Mouse (Mus musculus) lung, embryonic 14.5 days (tissue): Measurements from ENCODE around the gene Tril. TPM values are rescaled to one million over a fixed set of nuclear protein-coding genes. Genes with fewer than 3 reads are reported as not detected.
A peak's percentile ranks its signal among the peaks of the same experiment; 100 is the strongest.

Experiments
- ATAC-seq: fragments of 200-750 bp; cut with Nextera tagmentation; 2 replicates; pipeline ENCODE4 v1.8.0; 2017; ENCODE audit warnings: mild to moderate bottlenecking, moderate TSS enrichment, moderate library complexity; ENCODE audit not compliant: insufficient read depth
- DNase-seq: peaks from one replicate; pipeline ENCODE4 v3.0.0-alpha.2; 2015
- H3K27ac ChIP-seq: fragments of 300-500 bp; sonication (generic); 2 replicates; pipeline ENCODE4 v1.5.1; 2014; ENCODE audit warnings: low read depth, mild to moderate bottlenecking, moderate library complexity
- H3K27me3 ChIP-seq: fragments of 300-500 bp; sonication (generic); 2 replicates; pipeline ENCODE4 v1.6.1; 2014; ENCODE audit warnings: low read length, control low read depth; ENCODE audit not compliant: insufficient read depth
- H3K36me3 ChIP-seq: fragments of 300-500 bp; sonication (generic); 2 replicates; pipeline ENCODE4 v1.6.1; 2014; ENCODE audit warnings: control low read depth; ENCODE audit not compliant: insufficient read depth
- H3K4me1 ChIP-seq: fragments of 300-500 bp; sonication (generic); 2 replicates; pipeline ENCODE4 v1.6.1; 2014; ENCODE audit warnings: antibody characterized with exemption, control low read depth; ENCODE audit not compliant: insufficient read depth
- H3K4me2 ChIP-seq: fragments of 300-500 bp; sonication (generic); 2 replicates; pipeline ENCODE4 v1.6.1; 2014; ENCODE audit warnings: mild to moderate bottlenecking
- H3K4me3 ChIP-seq: fragments of 300-500 bp; sonication (generic); 2 replicates; pipeline ENCODE4 v1.5.1; 2014; ENCODE audit warnings: low read depth, low read length
- H3K9ac ChIP-seq: fragments of 300-500 bp; sonication (generic); 2 replicates; pipeline ENCODE4 v1.6.1; 2014
- H3K9me3 ChIP-seq: fragments of 300-500 bp; sonication (generic); 2 replicates; pipeline ENCODE4 v1.6.1; 2016; ENCODE audit warnings: low read depth, low read length, control low read depth
- CTCF ChIP-seq: IDR thresholded peaks from 2 replicates; pipeline ENCODE4 v1.5.1; 2016; ENCODE audit warnings: antibody characterized with exemption, low read depth
- WGBS: fragments of 180-500 bp; shearing (Covaris S2); extraction: QIAGEN DNeasy Blood & Tissue Kit; methylation state at CpG from one replicate; pipeline ENCODE4 v1.1.7; 2014; 5-methylcytosine and 5-hydroxymethylcytosine counted together
- polyA plus RNA-seq: library from polyadenylated mRNA; unstranded; fragments of >200 nt; fragmentation: Nextera tagmentation; extraction: Ambion mirVana; gene quantifications from 2 replicates; pipeline ENCODE4 v1.2.1, GENCODE M21; 2014

The Tril gene
- polyA plus RNA-seq, 1 experiment from 2014 or later = 66.6 TPM

DNA sequence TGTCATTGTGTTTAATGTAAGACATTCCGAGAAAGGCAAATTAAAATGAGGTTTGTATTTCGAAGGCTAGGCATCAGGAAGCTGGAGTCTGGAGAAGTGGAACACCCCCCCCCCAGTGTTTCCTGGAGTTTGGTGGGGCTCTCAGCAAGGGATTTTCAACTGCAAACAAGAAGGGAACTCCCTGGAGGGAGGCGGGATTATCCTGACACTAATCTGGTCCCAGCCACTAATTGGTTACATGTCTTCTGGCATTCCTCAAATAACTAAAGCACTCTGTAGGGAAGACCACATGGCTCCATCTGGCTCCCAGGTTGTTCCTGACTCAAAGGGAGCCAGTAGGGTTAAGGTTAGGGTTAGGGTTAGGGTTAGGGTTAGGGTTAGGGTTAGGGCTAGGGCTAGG lies 23.8 kb downstream of the Tril start:
- ATAC-seq (no peak), DNase-seq (no peak)
- Histone ChIP-seq H3K36me3 (no peaks in the 10 kb centered on the region), H3K27me3 (no peaks in the 10 kb centered on the region), H3K4me1 (peaks cover 5% of the 10 kb centered on the region), H3K4me3 (no peak overlapping the region), H3K9me3 (no peaks in the 10 kb centered on the region), H3K27ac (no peak overlapping the region), H3K4me2 (no peak overlapping the region), H3K9ac (no peak overlapping the region)
- 65% methylated on average over 3 of the region's 3 CpGs for WGBS
- no peak for TF ChIP-seq CTCF

GRCm38 (mm10) chr6:53795788-53796187 lies 24.8 kb downstream of the Tril start:
- no peaks in the 10 kb centered on the region for H3K36me3 ChIP-seq
- H3K4me2 ChIP-seq = no peak overlapping the region
- H3K4me1 ChIP-seq = no peaks in the 10 kb centered on the region
- H3K4me3 ChIP-seq = no peak overlapping the region
- no peak overlapping the region for H3K27ac ChIP-seq
- TF ChIP-seq CTCF = peak; percentile 80
- peak; percentile 85 for DNase-seq
- no peaks in the 10 kb centered on the region for H3K27me3 ChIP-seq
- no peak overlapping the region for H3K9ac ChIP-seq
- ATAC-seq = peak; percentile 72; the same call in 1 of the 2 replicates
- WGBS = 18% methylated on average over 5 of the region's 5 CpGs
- no peaks in the 10 kb centered on the region for H3K9me3 ChIP-seq

GRCm38 (mm10) chr6:53795078-53795477 lies 25.6 kb downstream of the Tril start:
- 45% methylated on average over 11 of the region's 11 CpGs for WGBS
- TF ChIP-seq CTCF = no peak
- peak overlapping the region; percentile 18; the same call in 1 of the 2 replicates for H3K4me2 ChIP-seq

DNA sequence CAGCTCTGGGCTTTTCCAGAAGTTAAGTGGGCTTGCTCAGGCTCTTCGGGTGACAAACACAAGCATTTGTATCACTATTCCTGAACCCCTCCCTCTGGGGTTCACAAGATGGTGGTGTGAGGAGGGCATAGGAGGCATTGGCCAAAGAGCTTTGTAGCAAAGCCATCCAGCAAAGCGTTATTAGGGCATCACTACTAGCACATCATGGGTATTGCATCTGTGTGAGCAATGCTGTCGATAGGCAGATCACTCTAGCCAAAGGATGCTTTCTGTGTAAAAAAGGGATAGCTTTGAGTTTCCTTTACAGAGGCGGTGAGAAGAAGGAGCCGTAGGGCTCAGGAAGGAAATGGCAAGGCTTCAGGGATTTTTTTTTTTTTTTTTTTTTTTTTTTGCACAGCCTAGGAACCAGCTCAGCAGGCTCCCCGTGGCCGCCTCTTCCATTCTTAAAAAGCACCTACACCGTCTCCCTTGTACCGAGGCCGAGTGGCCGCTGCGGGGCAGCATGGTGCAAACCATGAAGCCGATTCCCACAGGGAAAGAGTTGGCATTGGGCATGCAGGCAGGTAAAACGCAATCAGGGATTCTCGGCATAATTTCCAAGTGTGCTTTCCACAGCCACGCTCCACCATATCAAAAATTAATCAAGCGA lies 26.2 kb downstream of the Tril start:
- H3K27ac ChIP-seq = no peak overlapping the region
- H3K4me3 ChIP-seq = no peak overlapping the region
- no peaks in the 10 kb centered on the region for H3K9me3 ChIP-seq
- peak; percentile 86 for TF ChIP-seq CTCF
- no peak overlapping the region for H3K9ac ChIP-seq
- H3K27me3 ChIP-seq = no peaks in the 10 kb centered on the region
- peak; percentile 67; the same call in 1 of the 2 replicates for ATAC-seq
- H3K4me2 ChIP-seq = peak overlapping the region; percentile 18
- H3K4me1 ChIP-seq = no peaks in the 10 kb centered on the region
- WGBS = 12% methylated on average over 17 of the region's 17 CpGs
- H3K36me3 ChIP-seq = no peaks in the 10 kb centered on the region
- peak; percentile 87 for DNase-seq

More at GRCm38 (mm10) chr6:53795078-53795477, 25.6 kb downstream of the Tril start:
- H3K4me3 ChIP-seq = no peak overlapping the region
- ATAC-seq (no peak), DNase-seq (no peak)
- H3K27ac ChIP-seq = no peak overlapping the region
- no peak overlapping the region for H3K9ac ChIP-seq
- no peaks in the 10 kb centered on the region for H3K27me3 ChIP-seq
- H3K4me1 ChIP-seq = no peaks in the 10 kb centered on the region
- no peaks in the 10 kb centered on the region for H3K36me3 ChIP-seq
- H3K9me3 ChIP-seq = no peaks in the 10 kb centered on the region

GRCm38 (mm10) chr6:53782880-53783539 lies 37.6 kb downstream of the Tril start:
- TF ChIP-seq CTCF = peak; percentile 93
- no peak overlapping the region for H3K9ac ChIP-seq
- H3K4me1 ChIP-seq = no peaks in the 10 kb centered on the region
- H3K4me2 ChIP-seq = no peak overlapping the region
- no peak overlapping the region for H3K4me3 ChIP-seq
- no peaks in the 10 kb centered on the region for H3K27me3 ChIP-seq
- 39% methylated on average over 16 of the region's 16 CpGs for WGBS
- ATAC-seq (no peak), DNase-seq (peak; percentile 90)
- H3K36me3 ChIP-seq = no peaks in the 10 kb centered on the region
- H3K27ac ChIP-seq = no peak overlapping the region
- no peaks in the 10 kb centered on the region for H3K9me3 ChIP-seq

GRCm38 (mm10) chr6:53782273-53782672 lies 38.4 kb downstream of the Tril start:
- Histone ChIP-seq H3K27me3 (no peaks in the 10 kb centered on the region), H3K9ac (no peak overlapping the region), H3K4me1 (no peaks in the 10 kb centered on the region), H3K4me3 (no peak overlapping the region), H3K9me3 (no peaks in the 10 kb centered on the region), H3K4me2 (no peak overlapping the region), H3K27ac (no peak overlapping the region), H3K36me3 (no peaks in the 10 kb centered on the region)
- DNase-seq (no peak), ATAC-seq (no peak)
- 89% methylated on average over 5 of the region's 5 CpGs for WGBS
- TF ChIP-seq CTCF = no peak

GRCm38 (mm10) chr6:53781171-53781570 lies 39.5 kb downstream of the Tril start:
- H3K4me1 ChIP-seq = no peaks in the 10 kb centered on the region
- no peak overlapping the region for H3K4me3 ChIP-seq
- H3K27ac ChIP-seq = no peak overlapping the region
- no peaks in the 10 kb centered on the region for H3K36me3 ChIP-seq
- WGBS = 3% methylated on average over 4 of the region's 4 CpGs
- DNase-seq = peak; percentile 92
- H3K4me2 ChIP-seq = no peak overlapping the region
- TF ChIP-seq CTCF = peak; percentile 90
- H3K27me3 ChIP-seq = no peaks in the 10 kb centered on the region
- ATAC-seq = no peak
- H3K9ac ChIP-seq = no peak overlapping the region
- no peaks in the 10 kb centered on the region for H3K9me3 ChIP-seq
